Mouse (Mus musculus) retina, adult 2 months (tissue): Measurements from ENCODE around the gene St8sia2.

Experiments
- DNase-seq: peaks from one replicate; pipeline ENCODE4 v3.0.0-alpha.2; 2012; ENCODE audit warnings: low read depth, low spot score

The St8sia2 gene

DNA sequence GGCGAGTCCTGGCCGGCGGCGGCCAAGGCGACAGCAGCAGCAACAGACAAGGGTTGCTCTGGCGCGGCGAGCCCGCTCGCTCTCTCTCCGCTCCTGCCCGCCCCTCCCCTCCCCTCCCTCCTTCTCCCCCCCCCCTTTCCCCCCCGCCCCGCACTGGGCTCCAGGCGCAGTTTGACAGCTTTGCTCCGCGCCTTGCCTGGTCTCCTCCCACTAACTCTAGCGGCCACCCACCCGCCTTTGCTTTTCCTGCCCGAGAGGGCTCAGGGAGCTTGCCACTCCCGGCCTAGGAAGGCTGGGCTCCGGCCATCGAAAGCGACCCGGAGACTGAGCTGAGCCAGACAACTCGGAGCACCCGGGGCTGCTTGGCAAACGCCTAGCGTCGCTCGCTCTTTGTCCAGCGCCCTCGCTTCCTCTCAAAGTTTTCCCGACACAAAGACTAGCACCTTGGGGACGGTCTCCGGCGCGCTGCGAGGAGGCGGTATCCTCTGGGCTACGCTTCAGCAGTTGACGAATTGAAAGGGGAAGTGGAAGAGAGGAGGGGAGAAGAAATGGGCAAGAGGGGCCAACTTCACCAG lies at the start of gene St8sia2:
TSS of gene St8sia2 (minus strand) at position 90 of the 575 bp plus-strand sequence.
- no peak for DNase-seq

DNA sequence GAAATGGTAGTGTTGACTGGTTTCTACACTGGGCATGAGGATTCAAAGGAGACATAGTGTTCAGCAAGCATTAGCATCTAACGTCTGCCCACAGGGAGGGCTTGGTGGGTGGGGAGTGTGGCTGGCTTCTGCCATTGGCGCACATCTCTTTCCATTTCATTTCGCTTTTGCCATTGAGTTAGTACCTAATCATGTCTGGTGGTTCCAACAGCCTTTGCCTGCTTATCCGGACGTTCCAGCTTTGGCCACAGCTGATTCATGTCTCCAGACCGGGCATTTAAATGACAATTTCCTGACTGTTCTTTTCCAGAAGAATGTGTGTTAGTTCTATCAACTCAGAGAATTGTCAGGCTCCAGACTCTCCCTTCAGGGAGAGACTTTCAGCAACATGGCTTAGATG lies 47.6 kb upstream of the St8sia2 start:
- DNase-seq = no peak

GRCm38 (mm10) chr7:74060306-74060946 lies 46.9 kb upstream of the St8sia2 start:
- no peak for DNase-seq

GRCm38 (mm10) chr7:74059684-74060083 lies 46.2 kb upstream of the St8sia2 start:
- DNase-seq = no peak

GRCm38 (mm10) chr7:74055753-74056152 lies 42.3 kb upstream of the St8sia2 start:
- no peak for DNase-seq

- no peak for DNase-seq
These were observed 34.1 kb upstream of the St8sia2 start for GRCm38 (mm10) chr7:74047591-74047990.

- DNase-seq = no peak
These were observed 31.9 kb upstream of the St8sia2 start for GRCm38 (mm10) chr7:74045166-74045957.

GRCm38 (mm10) chr7:74043562-74044138 lies 30.2 kb upstream of the St8sia2 start:
- DNase-seq = no peak

DNA sequence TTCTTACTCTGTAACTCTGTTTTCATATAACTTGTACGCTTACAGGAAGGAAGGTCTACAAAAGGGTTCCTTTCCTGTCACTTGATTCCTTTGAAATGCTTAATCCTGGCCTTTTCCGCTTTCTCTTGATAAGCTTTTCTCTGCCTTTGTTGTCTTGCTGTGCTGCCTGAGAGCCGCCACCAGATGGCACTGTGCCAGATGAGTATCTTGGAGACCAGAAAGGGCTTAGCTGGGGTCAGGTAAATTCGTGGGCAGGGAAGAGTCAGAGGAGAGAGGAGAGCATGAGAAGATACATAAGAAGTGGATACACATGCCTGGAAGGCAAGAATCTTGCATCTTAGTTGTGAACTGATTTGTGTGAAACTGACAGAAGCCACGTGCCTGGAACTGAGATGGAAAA lies 11.5 kb upstream of the St8sia2 start:
- peak; percentile 29 for DNase-seq

DNA sequence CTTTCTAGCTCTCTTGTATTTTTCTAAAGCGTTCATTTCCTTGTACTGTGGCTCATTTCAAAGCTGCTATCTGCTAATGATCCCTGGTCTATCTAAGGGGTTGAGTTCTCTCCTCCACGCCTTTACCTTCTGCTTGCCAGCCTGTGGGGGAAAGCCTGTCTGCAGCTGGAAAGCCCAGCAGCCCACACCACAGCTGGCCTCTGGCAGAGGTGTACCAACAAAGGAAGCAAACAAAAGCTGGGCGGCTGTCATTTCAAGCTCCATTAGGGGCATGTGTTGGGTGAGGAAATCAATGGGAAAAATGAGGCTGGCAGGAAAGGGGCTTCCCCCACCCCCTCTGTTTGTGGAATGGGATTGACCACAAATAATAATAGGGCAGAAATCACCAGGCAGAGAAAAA lies 10.7 kb upstream of the St8sia2 start:
- DNase-seq = no peak

DNA sequence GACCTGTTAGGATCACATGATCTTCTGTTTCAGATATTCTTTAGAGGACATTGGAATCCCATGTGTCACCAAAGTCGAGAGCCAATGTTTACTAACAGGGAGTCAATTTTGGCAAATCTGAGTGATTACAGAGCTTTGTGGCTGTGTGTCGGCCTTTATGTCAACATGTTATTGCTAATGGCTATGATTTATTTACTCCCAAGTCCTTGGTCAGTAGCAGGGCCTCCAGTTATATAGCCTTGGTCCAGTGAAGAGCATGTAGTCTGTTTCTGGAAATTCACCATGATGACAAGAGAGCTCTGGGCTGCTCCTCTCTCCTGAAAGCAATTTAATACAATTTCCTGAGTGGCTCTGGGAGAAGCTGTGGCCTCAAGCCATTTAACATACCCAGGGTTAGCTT lies 9.1 kb upstream of the St8sia2 start:
- no peak for DNase-seq

DNA sequence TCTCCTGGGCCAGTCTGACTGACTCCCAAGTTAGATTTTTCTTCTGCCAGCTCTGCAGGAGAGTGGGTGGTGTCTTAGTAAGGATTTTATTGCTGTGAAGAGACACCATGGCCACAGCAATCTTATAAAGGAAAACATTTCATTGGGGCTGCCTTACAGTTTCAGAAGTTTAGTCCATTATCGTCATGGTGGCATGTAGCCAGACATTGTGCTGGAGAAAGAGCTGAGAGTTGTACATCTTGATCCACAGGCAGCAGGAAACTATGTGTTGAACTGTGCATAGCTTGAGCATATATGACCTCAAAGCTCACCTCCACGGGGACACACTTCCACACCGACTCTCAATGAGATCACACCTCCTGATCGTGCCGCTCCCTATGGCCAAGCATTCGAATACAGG lies 8.3 kb upstream of the St8sia2 start:
- no peak for DNase-seq

- no peak for DNase-seq
These were observed 3.1 kb upstream of the St8sia2 start for GRCm38 (mm10) chr7:74016613-74017012.

- no peak for DNase-seq
These were observed 461 bp downstream of the St8sia2 start for GRCm38 (mm10) chr7:74012858-74013600.

- no peak for DNase-seq
These were observed 1.3 kb downstream of the St8sia2 start for GRCm38 (mm10) chr7:74011976-74012857.

DNA sequence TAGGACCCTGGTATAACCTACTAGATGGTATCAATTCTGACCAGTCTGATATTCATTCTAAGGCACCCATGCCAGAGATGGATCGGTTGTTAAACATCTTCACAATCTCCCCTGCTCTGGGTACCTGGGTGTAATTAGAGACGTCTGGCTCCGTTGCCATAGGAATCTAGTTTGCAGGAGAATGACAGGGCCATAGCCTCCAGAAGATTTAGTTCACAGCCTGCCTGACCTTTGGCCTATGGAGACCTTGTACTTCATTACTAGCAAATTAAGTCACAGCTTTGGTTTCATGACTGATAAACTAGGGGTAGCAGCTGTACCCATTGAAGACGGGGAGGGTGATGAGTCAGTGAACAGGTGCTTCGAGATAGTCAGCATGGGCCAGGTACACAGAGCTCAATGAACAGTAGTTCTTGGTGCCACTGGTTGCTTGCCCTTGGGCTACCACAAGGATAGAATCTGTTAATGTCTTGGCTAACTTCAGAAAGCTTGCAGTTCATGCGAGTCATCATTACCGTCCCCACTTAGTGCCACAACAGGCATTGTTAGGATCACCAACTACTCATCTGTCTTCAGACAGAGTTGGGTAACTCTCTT lies 4.4 kb downstream of the St8sia2 start:
- no peak for DNase-seq

- no peak for DNase-seq
These were observed 6.6 kb downstream of the St8sia2 start for GRCm38 (mm10) chr7:74006775-74007371.

- no peak for DNase-seq
These were observed 7.1 kb downstream of the St8sia2 start for GRCm38 (mm10) chr7:74006364-74006763.

GRCm38 (mm10) chr7:74000743-74001510 lies 12.6 kb downstream of the St8sia2 start:
- no peak for DNase-seq
